Mouse (Mus musculus): Measurements from ENCODE around the gene a. TPM values are rescaled to one million over a fixed set of nuclear protein-coding genes. Genes with fewer than 3 reads are reported as not detected.

a gene
- 1.5 and 1.7 TPM in 2 replicates for polyA plus RNA-seq (2016; fragmentation: Nextera tagmentation; extraction: Ambion mirVana)

- Histone ChIP-seq H3K36me3 (replicated peaks) (no peaks in the 10 kb centered on the region), H3K4me1 (peaks cover 48% of the 10 kb centered on the region), H3K9me3 (no peaks in the 10 kb centered on the region), H3K4me3 (replicated peaks) (peak within 1 kb of the TSS; percentile 97), H3K27me3 (no peaks in the 10 kb centered on the region), H3K9ac (peak within 1 kb of the TSS; percentile 97), H3K27ac (peak within 1 kb of the TSS; percentile 97), H3K4me2 (peak within 1 kb of the TSS; percentile 88)
- 2% methylated on average over 64 of the region's 89 CpGs for WGBS
- peak; percentile 97 for ATAC-seq (ENCODE audit: low FRiP score)
Observed at GRCm38 (mm10) chr2:154790656-154791483, at the start of gene a, which contains the start of gene Raly. TSS of gene a (plus strand) at chr2:154791402. TSS of gene Raly (plus strand) at chr2:154791096.

- no peaks in the 10 kb centered on the region for H3K36me3 ChIP-seq (replicated peaks)
- H3K4me2 ChIP-seq = no peak overlapping the region
- no peaks in the 10 kb centered on the region for H3K27me3 ChIP-seq
- no peak overlapping the region for H3K9ac ChIP-seq
- no peak for ATAC-seq (ENCODE audit: low FRiP score)
- no peaks in the 10 kb centered on the region for H3K4me1 ChIP-seq
- no peaks in the 10 kb centered on the region for H3K9me3 ChIP-seq
- no peak overlapping the region for H3K27ac ChIP-seq
- 81% methylated on average over 10 of the region's 10 CpGs for WGBS
- H3K4me3 ChIP-seq (replicated peaks) = no peak overlapping the region
Observed at GRCm38 (mm10) chr2:154742911-154743819, 48.0 kb upstream of the a start.

GRCm38 (mm10) chr2:154743915-154744314, 47.3 kb upstream of the a start:
- Histone ChIP-seq H3K4me1 (peaks cover 5% of the 10 kb centered on the region; the same call in 1 of the 2 replicates), H3K27me3 (no peaks in the 10 kb centered on the region), H3K9me3 (no peaks in the 10 kb centered on the region), H3K4me2 (no peak overlapping the region), H3K27ac (no peak overlapping the region), H3K36me3 (replicated peaks) (no peaks in the 10 kb centered on the region), H3K4me3 (replicated peaks) (no peak overlapping the region), H3K9ac (no peak overlapping the region)
- 76% methylated on average over 4 of the region's 4 CpGs for WGBS
- ATAC-seq (ENCODE audit: low FRiP score) = no peak

GRCm38 (mm10) chr2:154748383-154748782, 42.8 kb upstream of the a start:
- no peak for ATAC-seq (ENCODE audit: low FRiP score)
- Histone ChIP-seq H3K9ac (no peak overlapping the region), H3K27me3 (peaks cover 4% of the 10 kb centered on the region; the same call in 1 of the 2 replicates), H3K9me3 (no peaks in the 10 kb centered on the region), H3K4me1 (peaks cover 20% of the 10 kb centered on the region), H3K27ac (peak overlapping the region; percentile 67), H3K36me3 (replicated peaks) (no peaks in the 10 kb centered on the region), H3K4me3 (replicated peaks) (no peak overlapping the region), H3K4me2 (no peak overlapping the region)
- 82% methylated on average over 2 of the region's 2 CpGs for WGBS

GRCm38 (mm10) chr2:154749046-154750036, 41.9 kb upstream of the a start:
- WGBS = 28% methylated on average over 23 of the region's 23 CpGs
- ATAC-seq (ENCODE audit: low FRiP score) = peak; percentile 70
- Histone ChIP-seq H3K27me3 (peaks cover 4% of the 10 kb centered on the region; the same call in 1 of the 2 replicates), H3K4me3 (replicated peaks) (no peak overlapping the region), H3K9me3 (no peaks in the 10 kb centered on the region), H3K9ac (no peak overlapping the region), H3K36me3 (replicated peaks) (no peaks in the 10 kb centered on the region), H3K4me1 (peaks cover 20% of the 10 kb centered on the region), H3K4me2 (peak overlapping the region; percentile 28), H3K27ac (peak overlapping the region; percentile 67)

- Histone ChIP-seq H3K4me3 (replicated peaks) (no peak overlapping the region), H3K4me2 (no peak overlapping the region), H3K9ac (no peak overlapping the region), H3K36me3 (replicated peaks) (no peaks in the 10 kb centered on the region), H3K4me1 (peaks cover 20% of the 10 kb centered on the region), H3K9me3 (no peaks in the 10 kb centered on the region), H3K27me3 (peaks cover 4% of the 10 kb centered on the region; the same call in 1 of the 2 replicates), H3K27ac (no peak overlapping the region)
- no peak for ATAC-seq (ENCODE audit: low FRiP score)
- 45% methylated on average over 8 of the region's 8 CpGs for WGBS
Observed at GRCm38 (mm10) chr2:154751924-154752323, 39.3 kb upstream of the a start.

GRCm38 (mm10) chr2:154754068-154754560, 37.1 kb upstream of the a start:
- Histone ChIP-seq H3K4me2 (no peak overlapping the region), H3K9me3 (no peaks in the 10 kb centered on the region), H3K4me3 (replicated peaks) (no peak overlapping the region), H3K36me3 (replicated peaks) (no peaks in the 10 kb centered on the region), H3K9ac (no peak overlapping the region), H3K27me3 (peaks cover 4% of the 10 kb centered on the region; the same call in 1 of the 2 replicates), H3K27ac (no peak overlapping the region), H3K4me1 (peaks cover 13% of the 10 kb centered on the region)
- WGBS = 86% methylated on average over 2 of the region's 2 CpGs
- no peak for ATAC-seq (ENCODE audit: low FRiP score)

GRCm38 (mm10) chr2:154755791-154756190, 35.4 kb upstream of the a start:
- WGBS = 55% methylated on average over 6 of the region's 6 CpGs
- no peak overlapping the region for H3K4me3 ChIP-seq (replicated peaks)
- ATAC-seq (ENCODE audit: low FRiP score) = no peak

GRCm38 (mm10) chr2:154757691-154758090, 33.5 kb upstream of the a start:
- Histone ChIP-seq H3K4me2 (no peak overlapping the region), H3K4me3 (replicated peaks) (no peak overlapping the region), H3K9ac (no peak overlapping the region), H3K4me1 (no peaks in the 10 kb centered on the region), H3K27me3 (peaks cover 3% of the 10 kb centered on the region; the same call in 1 of the 2 replicates), H3K36me3 (replicated peaks) (no peaks in the 10 kb centered on the region), H3K27ac (no peak overlapping the region), H3K9me3 (peaks cover 4% of the 10 kb centered on the region; the same call in 1 of the 2 replicates)
- WGBS = 87% methylated on average over 5 of the region's 5 CpGs
- no peak for ATAC-seq (ENCODE audit: low FRiP score)

More at GRCm38 (mm10) chr2:154755791-154756190, 35.4 kb upstream of the a start:
- Histone ChIP-seq H3K36me3 (replicated peaks) (no peaks in the 10 kb centered on the region), H3K27ac (no peak overlapping the region), H3K27me3 (peaks cover 7% of the 10 kb centered on the region; the same call in 1 of the 2 replicates), H3K9me3 (peaks cover 2% of the 10 kb centered on the region; the same call in 1 of the 2 replicates), H3K4me2 (no peak overlapping the region), H3K4me1 (0 out of 2 replicates have a peak, but pooled peaks cover 4% of the 10 kb centered on the region), H3K9ac (no peak overlapping the region)

GRCm38 (mm10) chr2:154758454-154758853, 32.7 kb upstream of the a start:
- no peak overlapping the region for H3K27ac ChIP-seq
- no peak overlapping the region for H3K4me2 ChIP-seq
- H3K36me3 ChIP-seq (replicated peaks) = no peaks in the 10 kb centered on the region
- 90% methylated on average over 1 of the region's 1 CpGs for WGBS
- no peak overlapping the region for H3K4me3 ChIP-seq (replicated peaks)
- ATAC-seq (ENCODE audit: low FRiP score) = no peak
- peaks cover 4% of the 10 kb centered on the region; the same call in 1 of the 2 replicates for H3K9me3 ChIP-seq
- H3K4me1 ChIP-seq = no peaks in the 10 kb centered on the region
- no peak overlapping the region for H3K9ac ChIP-seq
- H3K27me3 ChIP-seq = peaks cover 3% of the 10 kb centered on the region; the same call in 1 of the 2 replicates

- no peaks in the 10 kb centered on the region for H3K36me3 ChIP-seq (replicated peaks)
- H3K4me1 ChIP-seq = no peaks in the 10 kb centered on the region
- H3K4me2 ChIP-seq = no peak overlapping the region
- H3K27me3 ChIP-seq = 0 out of 2 replicates have a peak, but pooled peaks cover 3% of the 10 kb centered on the region
- no peak for ATAC-seq (ENCODE audit: low FRiP score)
- H3K9ac ChIP-seq = no peak overlapping the region
- peaks cover 4% of the 10 kb centered on the region; the same call in 1 of the 2 replicates for H3K9me3 ChIP-seq
- H3K27ac ChIP-seq = no peak overlapping the region
- H3K4me3 ChIP-seq (replicated peaks) = no peak overlapping the region
- WGBS = 84% methylated on average over 3 of the region's 3 CpGs
Observed at GRCm38 (mm10) chr2:154763226-154763625, 28.0 kb upstream of the a start.
